20 mouse cellular contexts compared by ENCODE assay signal in genomic region chr2:173673469-173673868, GRCm38 (mm10). TPM values are rescaled to one million over a fixed set of nuclear protein-coding genes. Genes with fewer than 3 reads are reported as not detected.
A peak's percentile ranks its signal among the peaks of the same experiment; 100 is the strongest.
DNase-seq lines count a peak whose midpoint lies in the region; ATAC-seq lines count a peak whose summit lies in the region.
"Had no signal": no experiment of that assay in that cellular context is flagged by ENCODE, and none has a peak within 500 bp of the region (broad histone marks: within the 10 kb centered on the region; RNA-seq: fewer than 3 reads in every experiment).

No protein-coding gene starts in this region.

- peaks cover 29% of the 10 kb centered on the region for H3K4me1 ChIP-seq in heart, embryonic 16.5 days (ENCODE audit: control insufficient read depth, insufficient read depth, low read length)
- H3K4me1 ChIP-seq in stomach, embryonic 15.5 days, result peaks cover 4% of the 10 kb centered on the region; the same call in 1 of the 2 replicates
- H3K4me1 ChIP-seq in kidney, embryonic 14.5 days (ENCODE audit: control insufficient read depth, insufficient read depth, low read length), result no peaks in the 10 kb centered on the region
- H3K4me1 ChIP-seq: embryonic facial prominence, embryonic 13.5 days had no signal

- H3K9ac ChIP-seq in heart, embryonic 16.5 days (ENCODE audit: low read length), result no peak overlapping the region
- no peak overlapping the region for H3K9ac ChIP-seq in stomach, embryonic 15.5 days
- no peak overlapping the region for H3K9ac ChIP-seq in kidney, embryonic 14.5 days (ENCODE audit: low read depth, low read length)
- H3K9ac ChIP-seq: embryonic facial prominence, embryonic 13.5 days; forebrain, embryonic 12.5 days; hindbrain, embryonic 12.5 days; limb, embryonic 15.5 days had no signal

- no peak for DNase-seq in heart, postnatal 4 days
- DNase-seq in MN1 (ENCODE audit: low spot score), result peak; percentile 86
- no peak for DNase-seq in spleen, postnatal 14 days (ENCODE audit: low spot score in 2 of 2)
- DNase-seq: cerebellum, adult 18-20 months; kidney, adult 18-20 months; kidney, postnatal 25 days; layer of hippocampus, adult 9-11 months; lung, postnatal 36 days had no signal

- 29% methylated on average over 1 of the region's 1 CpGs for WGBS in heart, embryonic 16.5 days
- WGBS in stomach, embryonic 15.5 days, result 57% methylated on average over 1 of the region's 1 CpGs
- 86% methylated on average over 1 of the region's 1 CpGs for WGBS in kidney, embryonic 14.5 days

- H3K4me2 ChIP-seq in heart, embryonic 16.5 days (ENCODE audit: low read depth, low read length), result no peak overlapping the region
- no peak overlapping the region for H3K4me2 ChIP-seq in stomach, embryonic 15.5 days
- H3K4me2 ChIP-seq in kidney, embryonic 14.5 days (replicated peaks; ENCODE audit: low read depth, low read length), result no peak overlapping the region
- H3K4me2 ChIP-seq: embryonic facial prominence, embryonic 13.5 days; forebrain, embryonic 12.5 days; hindbrain, embryonic 12.5 days; limb, embryonic 15.5 days had no signal

- H3K9me3 ChIP-seq in heart, embryonic 16.5 days (replicated peaks; ENCODE audit: control insufficient read depth, low read length), result no peaks in the 10 kb centered on the region
- no peaks in the 10 kb centered on the region for H3K9me3 ChIP-seq in stomach, embryonic 15.5 days
- H3K9me3 ChIP-seq in kidney, embryonic 14.5 days (ENCODE audit: control insufficient read depth, low read length), result no peaks in the 10 kb centered on the region
- H3K9me3 ChIP-seq: embryonic facial prominence, embryonic 13.5 days; forebrain, embryonic 12.5 days; hindbrain, embryonic 12.5 days; limb, embryonic 15.5 days had no signal

- no peak overlapping the region for H3K4me3 ChIP-seq in heart, embryonic 16.5 days (ENCODE audit: low read length)
- no peak overlapping the region for H3K4me3 ChIP-seq in stomach, embryonic 15.5 days (replicated peaks)
- no peak overlapping the region for H3K4me3 ChIP-seq in kidney, embryonic 14.5 days (ENCODE audit: low read length)
- H3K4me3 ChIP-seq: embryonic facial prominence, embryonic 13.5 days; forebrain, embryonic 12.5 days; hindbrain, embryonic 12.5 days; limb, embryonic 15.5 days had no signal

- ATAC-seq in heart, embryonic 16.5 days (replicated peaks; ENCODE audit: extremely low read depth, insufficient read depth, low FRiP score), result peak; percentile 52; the same call in 1 of the 2 replicates
- ATAC-seq in erythroid progenitor cell, adult 5-6 weeks (replicated peaks; ENCODE audit: low FRiP score, poor library complexity, severe bottlenecking), result peak; percentile 49; the same call in 1 of the 2 replicates
- ATAC-seq in stomach, embryonic 15.5 days (ENCODE audit: insufficient read depth, low FRiP score, low read depth), result 0 out of 2 replicates have a peak, but pooled peaks have one; percentile 17
- ATAC-seq in kidney, embryonic 14.5 days (ENCODE audit: low FRiP score, low TSS enrichment), result no peak
- ATAC-seq: midbrain, embryonic 16.5 days; Patski had no signal

- H3K27me3 ChIP-seq in heart, embryonic 16.5 days (ENCODE audit: control insufficient read depth, insufficient read depth, low read length), result no peaks in the 10 kb centered on the region
- no peaks in the 10 kb centered on the region for H3K27me3 ChIP-seq in stomach, embryonic 15.5 days (replicated peaks)
- no peaks in the 10 kb centered on the region for H3K27me3 ChIP-seq in kidney, embryonic 14.5 days (ENCODE audit: control insufficient read depth, insufficient read depth, low read length)
- H3K27me3 ChIP-seq: embryonic facial prominence, embryonic 13.5 days; forebrain, embryonic 12.5 days; hindbrain, embryonic 12.5 days; limb, embryonic 15.5 days; Patski had no signal

- no peaks in the 10 kb centered on the region; the same call in 1 of the 2 replicates for H3K36me3 ChIP-seq in heart, embryonic 16.5 days (ENCODE audit: control insufficient read depth, insufficient read depth)
- 0 out of 2 replicates have a peak, but pooled peaks cover 7% of the 10 kb centered on the region for H3K36me3 ChIP-seq in stomach, embryonic 15.5 days
- peaks cover 3% of the 10 kb centered on the region; the same call in 1 of the 2 replicates for H3K36me3 ChIP-seq in kidney, embryonic 14.5 days (ENCODE audit: control insufficient read depth, insufficient read depth, low read length)
- H3K36me3 ChIP-seq: hindbrain, embryonic 12.5 days had no signal

- no peak overlapping the region for H3K27ac ChIP-seq in heart, embryonic 16.5 days (ENCODE audit: low read length)
- no peak overlapping the region for H3K27ac ChIP-seq in stomach, embryonic 15.5 days
- no peak overlapping the region for H3K27ac ChIP-seq in kidney, embryonic 14.5 days (ENCODE audit: low read depth, low read length)
- H3K27ac ChIP-seq: embryonic facial prominence, embryonic 13.5 days; forebrain, embryonic 12.5 days; hindbrain, embryonic 12.5 days; limb, embryonic 15.5 days had no signal

RNA-seq across cellular contexts. Expression of gene Rab22a, which starts 13.9 kb away (rescaled TPM):
- 32.0 and 34.2 TPM in 2 replicates for polyA plus RNA-seq in heart, embryonic 16.5 days (2015; fragmentation: Nextera tagmentation; extraction: Ambion mirVana)
- total RNA-seq in heart, postnatal 4 days (2021), result 10 to 100 TPM; 26.7 to 27.0 TPM
- total RNA-seq in erythroid progenitor cell, adult 5-6 weeks (2015; ENCODE audit: low replicate concordance), result 10.1 and 15.9 TPM in 2 replicates
- total RNA-seq in erythroid progenitor cell, adult 5-6 weeks (2017; ENCODE audit: low replicate concordance), result 7.1 and 9.9 TPM in 2 replicates
- 33.0 and 35.5 TPM in 2 replicates for polyA plus RNA-seq in stomach, embryonic 15.5 days (2015; fragmentation: Nextera tagmentation; extraction: Ambion mirVana)
- polyA plus RNA-seq in kidney, embryonic 14.5 days (2014; fragmentation: Nextera tagmentation; extraction: Ambion mirVana), result 24.9 and 32.9 TPM in 2 replicates

RNA-seq across cellular contexts. Expression of gene 1700010B08Rik, which starts 45.7 kb away (rescaled TPM):
- polyA plus RNA-seq in heart, embryonic 16.5 days (2015; fragmentation: Nextera tagmentation; extraction: Ambion mirVana), result not detected in 2 replicates
- total RNA-seq in heart, postnatal 4 days (2021), result not detected
- not detected in 2 replicates for total RNA-seq in erythroid progenitor cell, adult 5-6 weeks (2015; ENCODE audit: low replicate concordance)
- total RNA-seq in erythroid progenitor cell, adult 5-6 weeks (2017; ENCODE audit: low replicate concordance), result not detected in 2 replicates
- polyA plus RNA-seq in stomach, embryonic 15.5 days (2015; fragmentation: Nextera tagmentation; extraction: Ambion mirVana), result not detected in 2 replicates
- 0.23 TPM in 1 of 2 replicates, not detected in the other for polyA plus RNA-seq in kidney, embryonic 14.5 days (2014; fragmentation: Nextera tagmentation; extraction: Ambion mirVana)
- total RNA-seq: left cerebral cortex, postnatal 10 days had no signal
- polyA plus RNA-seq: cortical plate, adult 2 months; embryonic facial prominence, embryonic 13.5 days; forebrain, embryonic 12.5 days; hindbrain, embryonic 12.5 days; limb, embryonic 15.5 days; midbrain, embryonic 16.5 days; Patski had no signal
